ENCODE assay signal across 20 mouse cellular contexts in genomic region chr9:5496837-5497236, GRCm38 (mm10).
DNase-seq lines count a peak whose midpoint lies in the region; ATAC-seq and TF ChIP-seq lines count a peak whose summit lies in the region.
"Had no signal": no experiment of that assay in that cellular context is flagged by ENCODE, and none has a peak within 500 bp of the region (broad histone marks: within the 10 kb centered on the region; RNA-seq: fewer than 3 reads in every experiment).

No protein-coding gene starts in this region.

- no peak overlapping the region for H3K4me3 ChIP-seq in forebrain, embryonic 16.5 days (replicated peaks; ENCODE audit: low read length)
- H3K4me3 ChIP-seq in forebrain, embryonic 12.5 days (replicated peaks), result no peak overlapping the region
- H3K4me3 ChIP-seq in hindbrain, postnatal 0 days (ENCODE audit: low read length), result no peak overlapping the region
- H3K4me3 ChIP-seq: embryonic facial prominence, embryonic 10.5 days; heart, adult 2 months; lung, embryonic 15.5 days had no signal

- H3K27me3 ChIP-seq in forebrain, embryonic 16.5 days (replicated peaks; ENCODE audit: control insufficient read depth, insufficient read depth, low read length), result no peaks in the 10 kb centered on the region
- no peaks in the 10 kb centered on the region for H3K27me3 ChIP-seq in forebrain, embryonic 12.5 days
- H3K27me3 ChIP-seq in hindbrain, postnatal 0 days (ENCODE audit: insufficient read depth, low read length), result no peaks in the 10 kb centered on the region
- H3K27me3 ChIP-seq: lung, embryonic 15.5 days had no signal

- no peak overlapping the region for H3K27ac ChIP-seq in forebrain, embryonic 16.5 days (ENCODE audit: low read length)
- no peak overlapping the region for H3K27ac ChIP-seq in forebrain, embryonic 12.5 days
- H3K27ac ChIP-seq in hindbrain, postnatal 0 days, result no peak overlapping the region
- H3K27ac ChIP-seq: embryonic facial prominence, embryonic 10.5 days; heart, adult 2 months; liver, embryonic 14.5 days; lung, embryonic 15.5 days had no signal

- peak; percentile 78 for ATAC-seq in forebrain, embryonic 16.5 days
- no peak for ATAC-seq in forebrain, embryonic 12.5 days (ENCODE audit: low FRiP score)
- no peak for ATAC-seq in hindbrain, postnatal 0 days

- TF ChIP-seq CTCF in hindbrain, postnatal 0 days (IDR thresholded peaks at IDR 0.05; ENCODE audit: low read depth), result no peak

- H3K9me3 ChIP-seq in forebrain, embryonic 16.5 days (ENCODE audit: control insufficient read depth, low read length), result no peaks in the 10 kb centered on the region
- H3K9me3 ChIP-seq in forebrain, embryonic 12.5 days, result no peaks in the 10 kb centered on the region
- H3K9me3 ChIP-seq in hindbrain, postnatal 0 days (ENCODE audit: low read length), result no peaks in the 10 kb centered on the region
- H3K9me3 ChIP-seq: embryonic facial prominence, embryonic 10.5 days; G1E; lung, embryonic 15.5 days had no signal

- intact Hi-C loops in left cerebral cortex, postnatal 4 days (cut with DNase I), result no loop called here

- H3K4me1 ChIP-seq in forebrain, embryonic 16.5 days (replicated peaks; ENCODE audit: control insufficient read depth, insufficient read depth, low read length), result no peaks in the 10 kb centered on the region
- H3K4me1 ChIP-seq in forebrain, embryonic 12.5 days, result no peaks in the 10 kb centered on the region
- H3K4me1 ChIP-seq in hindbrain, postnatal 0 days (ENCODE audit: insufficient read depth, low read length), result no peaks in the 10 kb centered on the region
- H3K4me1 ChIP-seq: embryonic facial prominence, embryonic 10.5 days; lung, embryonic 15.5 days had no signal

- 63% methylated on average over 2 of the region's 2 CpGs for WGBS in forebrain, embryonic 16.5 days
- WGBS in forebrain, embryonic 12.5 days, result 75% methylated on average over 2 of the region's 2 CpGs
- WGBS in hindbrain, postnatal 0 days, result 66% methylated on average over 2 of the region's 2 CpGs

- no peak overlapping the region for H3K4me2 ChIP-seq in forebrain, embryonic 16.5 days (ENCODE audit: low read length)
- H3K4me2 ChIP-seq in forebrain, embryonic 12.5 days, result no peak overlapping the region
- H3K4me2 ChIP-seq in hindbrain, postnatal 0 days (ENCODE audit: low read depth, low read length), result no peak overlapping the region
- H3K4me2 ChIP-seq: lung, embryonic 15.5 days had no signal

- DNase-seq in left cerebral cortex, adult 18-20 months (ENCODE audit: low spot score in 2 of 2), result peak; percentile 5 to 12
- no peak for DNase-seq in left cerebral cortex, postnatal 4 days
- peak; percentile 43 for DNase-seq in layer of hippocampus, adult 9-10 months (ENCODE audit: low spot score)
- DNase-seq in hindbrain, postnatal 0 days (ENCODE audit: low spot score), result no peak
- no peak for DNase-seq in testis, postnatal 10 days (ENCODE audit: low spot score)
- DNase-seq: adrenal gland, postnatal 14 days; cerebellum, adult 18-20 months; gastrocnemius, postnatal 25 days; heart, adult 2 months; heart, postnatal 4 days; kidney, adult 2 months; kidney, postnatal 10 days; lung, postnatal 4 days; thymus, postnatal 36 days had no signal

- H3K36me3 ChIP-seq in forebrain, embryonic 16.5 days (ENCODE audit: control insufficient read depth, insufficient read depth), result no peaks in the 10 kb centered on the region
- H3K36me3 ChIP-seq in forebrain, embryonic 12.5 days (replicated peaks), result no peaks in the 10 kb centered on the region
- H3K36me3 ChIP-seq in hindbrain, postnatal 0 days (ENCODE audit: insufficient read depth, low read length), result no peaks in the 10 kb centered on the region
- H3K36me3 ChIP-seq: embryonic facial prominence, embryonic 10.5 days; G1E; lung, embryonic 15.5 days had no signal

- H3K9ac ChIP-seq in forebrain, embryonic 16.5 days (replicated peaks; ENCODE audit: low read depth, low read length), result no peak overlapping the region
- H3K9ac ChIP-seq in forebrain, embryonic 12.5 days, result no peak overlapping the region
- no peak overlapping the region for H3K9ac ChIP-seq in hindbrain, postnatal 0 days (replicated peaks; ENCODE audit: low read length)
- H3K9ac ChIP-seq: liver, embryonic 14.5 days; lung, embryonic 15.5 days had no signal

Comparison
In these comparisons a context has a peak if more than half of its experiments do, and no peak if none do; other contexts are left out.
1. DNase-seq: peak in left cerebral cortex, adult 18-20 months (2 of 2) and layer of hippocampus, adult 9-10 months (single experiment); none in left cerebral cortex, postnatal 4 days (single experiment), hindbrain, postnatal 0 days (single experiment) and testis, postnatal 10 days (single experiment).